Mouse (Mus musculus) liver, postnatal 0 days (tissue): ENCODE results near the gene Mdm2.

ENCODE experiments used
- CTCF ChIP-seq: sonication (generic); IDR thresholded peaks from 2 replicates; pipeline ENCODE4 v1.5.1; 2016; ENCODE audit warnings: antibody characterized with exemption, low read depth
- EP300 ChIP-seq: IDR thresholded peaks from 2 replicates; pipeline ENCODE4 v1.6.1; 2016; ENCODE audit warnings: antibody characterized with exemption, low read depth, mild to moderate bottlenecking

- TF ChIP-seq CTCF = no peak
- no peak for TF ChIP-seq EP300
These were observed 52.8 kb downstream of the Mdm2 start for GRCm38 (mm10) chr10:117657659-117658306.
